Mouse (Mus musculus): ENCODE results near the gene Casd1.

- TF ChIP-seq CTCF (conservative IDR thresholded peaks at IDR 0.05; ENCODE audit: low read length) = no peak
- no peak for TF ChIP-seq POU5F1 (IDR thresholded peaks at IDR 0.05; ENCODE audit: borderline replicate concordance, low read length)
- no peak for TF ChIP-seq NANOG (IDR thresholded peaks at IDR 0.05; ENCODE audit: borderline replicate concordance, low read length)
Measured at GRCm38 (mm10) chr6:4602012-4602411, 1.4 kb downstream of the Casd1 start.

Measured in E14TG2a.4 (cell line).